Mouse (Mus musculus): ENCODE measurements around the gene Ms4a6d. TPM values are rescaled to one million over a fixed set of nuclear protein-coding genes. Genes with fewer than 3 reads are reported as not detected.

Gene Ms4a6d
- polyA plus RNA-seq (2016; fragmentation: Nextera tagmentation; extraction: Ambion mirVana): 0.30 and 0.49 TPM in 2 replicates

GRCm38 (mm10) chr19:11604603-11605002 is at the start of gene Ms4a6d:
Ms4a6d (minus strand) TSS chr19:11604849.
- Histone ChIP-seq H3K4me1 (no peaks in the 10 kb centered on the region), H3K4me3 (no peak within 1 kb of the TSS), H3K27me3 (ENCODE audit: low read depth, poor library complexity, severe bottlenecking) (no peaks in the 10 kb centered on the region), H3K27ac (no peak within 1 kb of the TSS), H3K9me3 (replicated peaks) (no peaks in the 10 kb centered on the region), H3K36me3 (no peaks in the 10 kb centered on the region)
- 88% methylated on average over 2 of the region's 2 CpGs for WGBS
- no peak for DNase-seq (ENCODE audit: low spot score)

GRCm38 (mm10) chr19:11649564-11649963 is 44.9 kb upstream of the Ms4a6d start:
- whole genome bisulfite sequencing: 92% methylated on average over 4 of the region's 4 CpGs
- H3K36me3 ChIP-seq: no peaks in the 10 kb centered on the region

DNA sequence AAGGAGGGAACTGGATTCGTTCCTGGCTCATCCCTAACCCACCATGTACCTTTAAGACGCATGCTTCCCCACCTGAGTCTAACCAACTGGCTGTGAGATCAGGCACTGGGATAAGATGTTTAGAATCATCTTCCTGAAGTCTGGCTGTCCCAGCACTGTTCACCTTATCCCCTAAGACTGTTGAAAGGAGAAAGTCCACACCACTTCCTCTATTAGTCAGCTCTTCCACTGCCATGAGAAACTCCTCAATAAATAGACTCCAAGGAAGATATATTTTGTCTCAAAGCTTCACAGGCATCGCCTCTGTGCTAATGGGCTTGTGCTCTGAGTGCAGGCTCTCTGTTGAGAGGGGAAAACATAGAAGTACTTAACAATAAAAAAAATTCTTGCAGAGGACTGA is 41.5 kb upstream of the Ms4a6d start:
- H3K4me3 ChIP-seq: no peak overlapping the region
- H3K36me3 ChIP-seq: no peaks in the 10 kb centered on the region
- H3K27ac ChIP-seq: no peak overlapping the region
- DNase-seq (ENCODE audit: low spot score): no peak
- no peaks in the 10 kb centered on the region for H3K4me1 ChIP-seq
- no peaks in the 10 kb centered on the region for H3K9me3 ChIP-seq (replicated peaks)
- 84% methylated on average over 3 of the region's 3 CpGs for WGBS
- no peaks in the 10 kb centered on the region for H3K27me3 ChIP-seq (ENCODE audit: low read depth, poor library complexity, severe bottlenecking)

More at GRCm38 (mm10) chr19:11649564-11649963, 44.9 kb upstream of the Ms4a6d start:
- no peaks in the 10 kb centered on the region for H3K4me1 ChIP-seq
- no peak for DNase-seq (ENCODE audit: low spot score)
- H3K4me3 ChIP-seq: no peak overlapping the region
- no peaks in the 10 kb centered on the region for H3K27me3 ChIP-seq (ENCODE audit: low read depth, poor library complexity, severe bottlenecking)
- H3K9me3 ChIP-seq (replicated peaks): no peaks in the 10 kb centered on the region
- H3K27ac ChIP-seq: no peak overlapping the region

DNA sequence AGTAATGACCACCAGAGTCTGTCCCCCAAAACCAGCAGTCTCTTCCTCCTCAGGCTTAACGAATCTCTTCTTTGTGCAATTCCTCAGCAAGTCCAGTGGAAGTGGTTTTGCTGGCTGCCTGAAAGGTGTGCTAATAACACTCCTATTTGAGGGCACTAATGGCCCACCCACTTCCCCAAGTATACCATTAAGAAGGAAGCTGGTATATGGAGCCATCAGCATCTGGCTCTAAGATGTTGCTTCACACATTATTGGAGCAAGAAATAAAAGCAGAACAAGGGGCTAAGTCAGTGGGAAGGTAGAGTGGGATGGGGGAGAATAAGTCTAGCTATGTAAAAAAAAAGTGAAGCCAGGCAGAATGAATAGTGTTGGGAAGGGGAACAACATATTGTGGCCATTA is 36.1 kb upstream of the Ms4a6d start, which contains the start of gene Ms4a3:
TSS of gene Ms4a3 (minus strand) at position 120 of the 400 bp plus-strand sequence.
- Histone ChIP-seq H3K4me1 (no peaks in the 10 kb centered on the region), H3K4me3 (no peak within 1 kb of the TSS), H3K36me3 (no peaks in the 10 kb centered on the region), H3K27ac (no peak within 1 kb of the TSS), H3K27me3 (ENCODE audit: low read depth, poor library complexity, severe bottlenecking) (no peaks in the 10 kb centered on the region), H3K9me3 (replicated peaks) (no peaks in the 10 kb centered on the region)
- WGBS: 73% methylated on average over 1 of the region's 1 CpGs
- DNase-seq (ENCODE audit: low spot score): no peak

GRCm38 (mm10) chr19:11639038-11639437 is 34.4 kb upstream of the Ms4a6d start:
- WGBS: 83% methylated on average over 4 of the region's 4 CpGs
- no peaks in the 10 kb centered on the region for H3K9me3 ChIP-seq (replicated peaks)
- no peak overlapping the region for H3K4me3 ChIP-seq
- no peak for DNase-seq (ENCODE audit: low spot score)
- no peaks in the 10 kb centered on the region for H3K27me3 ChIP-seq (ENCODE audit: low read depth, poor library complexity, severe bottlenecking)
- no peaks in the 10 kb centered on the region for H3K4me1 ChIP-seq
- no peak overlapping the region for H3K27ac ChIP-seq
- no peaks in the 10 kb centered on the region for H3K36me3 ChIP-seq

- Histone ChIP-seq H3K36me3 (no peaks in the 10 kb centered on the region), H3K4me1 (no peaks in the 10 kb centered on the region), H3K27me3 (ENCODE audit: low read depth, poor library complexity, severe bottlenecking) (no peaks in the 10 kb centered on the region), H3K4me3 (no peak overlapping the region), H3K27ac (no peak overlapping the region), H3K9me3 (replicated peaks) (no peaks in the 10 kb centered on the region)
- no peak for DNase-seq (ENCODE audit: low spot score)
- WGBS: 83% methylated on average over 5 of the region's 5 CpGs
These were observed 30.9 kb upstream of the Ms4a6d start for GRCm38 (mm10) chr19:11635572-11635971.

DNA sequence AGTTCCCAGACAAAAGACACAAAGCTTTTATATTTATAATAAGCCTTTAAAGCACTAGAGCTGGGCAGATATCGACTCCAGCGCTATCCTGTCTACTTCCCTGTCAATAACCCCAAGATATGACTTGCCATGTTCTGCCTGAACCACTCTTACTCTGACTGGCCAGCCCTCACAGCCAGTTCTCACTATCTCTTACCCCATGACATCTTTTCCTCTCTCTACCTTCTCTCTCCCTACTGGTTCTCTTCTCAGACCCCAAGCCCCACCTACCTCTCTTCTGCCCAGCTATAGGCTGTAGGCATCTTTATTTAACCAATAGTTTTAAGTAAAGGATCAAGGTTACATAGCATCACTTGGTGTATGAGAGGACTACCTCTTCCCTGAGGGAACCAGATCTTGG is 29.7 kb upstream of the Ms4a6d start:
- H3K27me3 ChIP-seq (ENCODE audit: low read depth, poor library complexity, severe bottlenecking): no peaks in the 10 kb centered on the region
- no peak for DNase-seq (ENCODE audit: low spot score)
- H3K27ac ChIP-seq: no peak overlapping the region
- 85% methylated on average over 2 of the region's 2 CpGs for WGBS
- H3K9me3 ChIP-seq (replicated peaks): no peaks in the 10 kb centered on the region
- no peak overlapping the region for H3K4me3 ChIP-seq
- H3K36me3 ChIP-seq: no peaks in the 10 kb centered on the region
- H3K4me1 ChIP-seq: no peaks in the 10 kb centered on the region

- no peak for DNase-seq (ENCODE audit: low spot score)
These were observed 29.1 kb upstream of the Ms4a6d start for GRCm38 (mm10) chr19:11633732-11634131.

DNA sequence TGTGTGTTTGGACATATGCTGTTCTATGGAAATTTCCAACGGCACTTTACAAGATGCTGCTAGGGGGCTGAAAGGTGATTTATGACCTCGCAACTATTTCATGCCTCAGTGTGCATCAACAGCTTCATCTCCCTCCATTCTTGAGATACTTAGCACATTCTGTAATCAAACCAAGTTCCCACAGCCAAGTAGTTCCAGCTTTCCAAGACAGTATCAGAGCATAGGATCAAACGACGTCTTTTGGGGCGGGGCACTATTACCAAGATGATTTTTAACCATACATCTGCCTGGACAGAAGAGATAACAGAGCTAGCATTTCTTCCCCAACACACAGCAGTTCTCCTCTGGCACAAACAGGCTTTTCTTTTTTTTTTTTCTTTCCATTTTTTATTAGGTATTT is 20.6 kb upstream of the Ms4a6d start:
- WGBS: 67% methylated on average over 5 of the region's 5 CpGs
- DNase-seq (ENCODE audit: low spot score): no peak
- no peaks in the 10 kb centered on the region for H3K4me1 ChIP-seq
- no peaks in the 10 kb centered on the region for H3K27me3 ChIP-seq (ENCODE audit: low read depth, poor library complexity, severe bottlenecking)
- no peaks in the 10 kb centered on the region for H3K9me3 ChIP-seq (replicated peaks)
- no peak overlapping the region for H3K27ac ChIP-seq
- H3K36me3 ChIP-seq: no peaks in the 10 kb centered on the region
- no peak overlapping the region for H3K4me3 ChIP-seq

More at GRCm38 (mm10) chr19:11633732-11634131, 29.1 kb upstream of the Ms4a6d start:
- Histone ChIP-seq H3K27me3 (ENCODE audit: low read depth, poor library complexity, severe bottlenecking) (no peaks in the 10 kb centered on the region), H3K36me3 (no peaks in the 10 kb centered on the region), H3K4me1 (no peaks in the 10 kb centered on the region), H3K27ac (no peak overlapping the region), H3K4me3 (no peak overlapping the region), H3K9me3 (replicated peaks) (no peaks in the 10 kb centered on the region)
- WGBS: 94% methylated on average over 1 of the region's 1 CpGs

DNA sequence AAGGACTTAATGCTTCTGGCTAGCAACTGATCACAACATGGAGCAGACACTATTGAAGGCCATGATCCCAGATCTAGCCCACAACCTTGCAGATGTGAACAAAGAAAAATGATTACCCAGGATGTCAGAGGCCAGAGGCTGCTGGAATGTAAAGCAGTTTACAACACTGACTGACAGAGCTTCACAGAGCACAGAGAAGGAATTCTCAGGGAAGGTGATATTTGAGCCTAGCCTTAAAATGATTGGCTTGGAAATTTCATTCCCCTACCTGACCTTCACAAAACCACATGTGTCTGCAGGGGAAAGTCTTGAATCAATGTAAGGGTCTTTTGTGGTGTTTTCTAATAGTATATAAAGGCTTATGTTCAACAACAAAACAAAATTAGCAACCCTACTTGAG is 20.2 kb upstream of the Ms4a6d start:
- DNase-seq (ENCODE audit: low spot score): no peak
- Histone ChIP-seq H3K36me3 (no peaks in the 10 kb centered on the region), H3K4me3 (no peak overlapping the region), H3K9me3 (replicated peaks) (no peaks in the 10 kb centered on the region), H3K27ac (no peak overlapping the region), H3K27me3 (ENCODE audit: low read depth, poor library complexity, severe bottlenecking) (no peaks in the 10 kb centered on the region), H3K4me1 (no peaks in the 10 kb centered on the region)

DNA sequence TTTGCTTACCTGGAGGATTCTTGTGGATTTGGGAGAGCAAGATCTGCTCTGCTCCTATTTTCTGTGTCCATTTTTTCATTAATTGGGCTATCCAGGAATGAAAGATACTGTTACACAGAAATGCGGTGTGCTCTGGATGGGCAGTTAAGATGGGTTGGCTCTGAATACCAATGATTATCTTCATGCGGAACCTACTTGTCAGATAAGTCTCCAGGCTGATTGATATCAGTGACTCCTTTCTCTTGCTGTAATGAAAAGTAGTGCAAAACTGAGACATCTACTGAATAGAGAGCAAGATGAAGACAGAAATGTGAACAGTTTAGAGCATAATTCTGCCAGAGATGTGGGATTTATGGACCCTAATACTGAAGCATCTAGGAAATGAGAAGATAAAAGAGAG is 18.9 kb upstream of the Ms4a6d start, which contains the start of gene Ms4a2:
TSS of gene Ms4a2 (minus strand) at position 169 of the 400 bp plus-strand sequence.
- H3K4me3 ChIP-seq: no peak within 1 kb of the TSS

DNA sequence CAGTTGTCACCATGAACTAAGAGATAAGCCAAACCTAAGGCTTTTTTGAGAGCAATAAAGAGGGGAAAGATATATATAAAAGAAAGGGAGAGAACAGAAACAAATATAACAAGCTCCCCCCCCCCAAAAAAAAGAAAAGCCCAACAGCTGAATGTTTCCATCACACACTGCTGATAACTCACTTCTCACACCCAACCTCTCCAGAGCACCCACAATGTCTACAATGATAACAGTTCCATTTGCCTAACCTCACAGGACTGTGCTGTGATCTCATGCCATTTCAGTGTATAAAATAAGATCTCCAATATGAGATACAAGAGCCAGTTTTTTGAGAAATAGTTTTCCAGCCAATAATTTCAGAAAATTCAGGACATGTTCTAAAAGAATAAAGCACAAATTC is 13.3 kb upstream of the Ms4a6d start:
- Histone ChIP-seq H3K4me3 (no peak overlapping the region), H3K27ac (no peak overlapping the region), H3K27me3 (ENCODE audit: low read depth, poor library complexity, severe bottlenecking) (no peaks in the 10 kb centered on the region)

More for the DNA sequence above, 18.9 kb upstream of the Ms4a6d start, which contains the start of gene Ms4a2:
- H3K36me3 ChIP-seq: no peaks in the 10 kb centered on the region
- H3K4me1 ChIP-seq: no peaks in the 10 kb centered on the region
- 89% methylated on average over 2 of the region's 2 CpGs for WGBS
- no peak within 1 kb of the TSS for H3K27ac ChIP-seq
- DNase-seq (ENCODE audit: low spot score): no peak
- H3K9me3 ChIP-seq (replicated peaks): no peaks in the 10 kb centered on the region
- no peaks in the 10 kb centered on the region for H3K27me3 ChIP-seq (ENCODE audit: low read depth, poor library complexity, severe bottlenecking)

DNA sequence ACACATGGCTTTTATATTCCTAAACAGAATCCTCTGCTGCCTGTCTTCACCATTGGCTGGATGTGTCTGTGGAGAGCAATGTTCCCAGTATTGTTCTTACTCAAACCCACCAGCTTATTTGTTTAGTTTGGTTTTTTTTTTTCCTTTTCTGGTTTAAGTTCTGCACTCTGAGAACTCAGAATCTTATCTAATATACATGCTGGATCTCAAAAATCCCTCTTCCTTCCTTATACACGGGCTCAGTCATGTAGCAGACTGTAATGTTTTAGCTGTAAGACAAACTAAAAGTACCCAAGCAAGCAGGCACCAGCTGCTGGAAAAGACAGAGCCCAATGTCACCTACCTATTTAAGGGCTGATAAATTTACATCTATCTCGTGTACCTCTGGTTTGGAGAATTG is 10.2 kb upstream of the Ms4a6d start:
- 74% methylated on average over 2 of the region's 2 CpGs for WGBS
- H3K4me3 ChIP-seq: no peak overlapping the region
- no peaks in the 10 kb centered on the region for H3K9me3 ChIP-seq (replicated peaks)
- no peaks in the 10 kb centered on the region for H3K36me3 ChIP-seq
- H3K4me1 ChIP-seq: no peaks in the 10 kb centered on the region
- H3K27ac ChIP-seq: no peak overlapping the region
- DNase-seq (ENCODE audit: low spot score): no peak
- H3K27me3 ChIP-seq (ENCODE audit: low read depth, poor library complexity, severe bottlenecking): no peaks in the 10 kb centered on the region

More for the DNA sequence above, 13.3 kb upstream of the Ms4a6d start:
- no peak for DNase-seq (ENCODE audit: low spot score)
- H3K4me1 ChIP-seq: no peaks in the 10 kb centered on the region
- H3K36me3 ChIP-seq: no peaks in the 10 kb centered on the region
- no peaks in the 10 kb centered on the region for H3K9me3 ChIP-seq (replicated peaks)

DNA sequence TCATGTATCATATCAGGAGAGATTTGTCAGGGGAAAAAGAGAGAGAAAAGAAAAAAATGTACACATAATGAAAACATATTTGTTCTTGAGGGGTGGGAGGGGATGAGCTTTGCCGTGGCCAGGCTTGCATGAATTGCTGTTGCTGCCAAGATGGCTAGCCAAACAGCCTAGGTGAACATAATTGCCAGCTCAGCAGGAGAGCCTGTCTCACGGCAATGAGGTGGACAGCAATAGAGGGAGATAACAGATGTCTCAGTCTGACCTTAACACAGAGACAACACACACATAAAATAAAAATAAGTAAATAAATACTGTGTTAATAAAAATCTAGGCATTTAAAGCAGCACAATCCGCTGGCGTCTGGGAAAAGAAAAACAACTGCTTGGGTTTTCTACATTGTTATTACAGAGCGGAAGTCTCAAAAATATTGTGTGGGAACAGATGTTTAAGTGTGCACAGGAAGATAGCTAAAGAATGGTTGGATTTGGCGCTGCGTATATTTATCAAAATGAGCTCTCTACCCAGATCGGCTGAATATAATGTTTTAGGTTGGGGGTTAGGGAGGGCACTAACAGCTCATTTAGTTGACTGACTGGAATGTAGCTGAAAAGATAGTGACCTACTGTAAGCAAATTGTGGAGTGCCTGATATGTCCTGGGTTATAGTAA is 9.3 kb upstream of the Ms4a6d start:
- H3K27ac ChIP-seq: no peak overlapping the region
- no peaks in the 10 kb centered on the region for H3K36me3 ChIP-seq
- H3K4me3 ChIP-seq: no peak overlapping the region
- H3K27me3 ChIP-seq (ENCODE audit: low read depth, poor library complexity, severe bottlenecking): no peaks in the 10 kb centered on the region
- no peaks in the 10 kb centered on the region for H3K4me1 ChIP-seq
- H3K9me3 ChIP-seq (replicated peaks): no peaks in the 10 kb centered on the region
- 86% methylated on average over 8 of the region's 8 CpGs for WGBS
- DNase-seq (ENCODE audit: low spot score): no peak

Measured in limb, embryonic 10.5 days (tissue).